8 mouse cellular contexts compared by ENCODE assay signal in the genomic region with DNA sequence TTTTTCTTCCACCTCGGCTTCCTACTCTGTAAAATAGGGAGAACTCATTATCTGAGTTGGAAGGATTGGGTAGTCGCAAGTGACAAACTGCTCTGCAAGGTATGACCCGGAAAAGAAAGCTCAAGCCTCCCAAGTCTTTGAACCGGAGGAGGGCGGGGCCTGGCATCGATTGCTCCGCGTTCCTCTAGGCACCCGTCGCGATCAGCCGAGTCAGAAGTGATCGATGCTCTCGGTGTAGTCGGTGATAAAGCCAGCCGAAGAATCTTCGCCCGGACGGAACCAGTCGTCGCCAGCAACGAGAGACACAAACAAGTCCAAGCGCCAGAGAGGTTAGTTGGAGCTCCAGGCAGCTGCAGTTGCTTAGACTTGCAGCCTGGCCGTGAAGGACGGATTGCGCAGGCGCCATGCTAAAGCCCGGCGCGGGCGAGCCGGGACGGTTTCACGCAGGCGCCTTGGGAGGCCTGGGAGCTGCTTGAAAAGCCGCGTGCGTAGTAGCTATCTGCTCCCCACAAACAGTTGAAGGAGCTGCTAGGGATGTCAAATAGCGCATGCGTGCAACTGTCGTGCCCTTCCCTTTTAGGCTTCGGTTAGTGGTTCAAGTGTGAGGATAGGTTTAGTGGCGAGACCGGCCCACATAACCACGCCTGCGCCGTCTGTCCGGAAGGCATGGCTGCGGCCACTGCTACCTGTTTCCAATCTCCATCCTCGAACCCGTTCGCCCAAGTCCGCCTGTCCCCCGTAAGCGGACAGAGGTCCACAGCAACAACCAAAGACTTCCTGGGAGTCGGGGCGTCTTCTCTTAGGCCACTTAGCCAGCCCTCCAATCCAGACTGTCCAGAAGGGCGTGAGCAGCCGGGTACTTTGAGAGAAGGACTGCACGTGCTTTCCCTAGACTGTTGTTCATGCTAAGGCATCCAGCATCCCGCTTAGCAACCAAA. TPM values are rescaled to one million over a fixed set of nuclear protein-coding genes. Genes with fewer than 3 reads are reported as not detected.
DNase-seq lines count a peak whose midpoint lies in the region; ATAC-seq lines count a peak whose summit lies in the region.

TSS of gene Kdm8 (plus strand) at position 213 of the 938 bp plus-strand sequence.

- WGBS in hindbrain, embryonic 16.5 days: 3% methylated on average over 61 of the region's 61 CpGs
- 2% methylated on average over 58 of the region's 61 CpGs for WGBS in macrophage (ENCODE audit: missing documents)

- peak within 1 kb of the TSS; percentile 99 for H3K27ac ChIP-seq in hindbrain, embryonic 16.5 days (ENCODE audit: low read depth, low read length)
- peak within 1 kb of the TSS; percentile 90 for H3K27ac ChIP-seq in macrophage

- H3K79me2 ChIP-seq in macrophage (ENCODE audit: inconsistent target): peaks cover 6% of the 10 kb centered on the region; the same call in 1 of the 2 replicates

- peak within 1 kb of the TSS; percentile 82 for H3K9ac ChIP-seq in hindbrain, embryonic 16.5 days (ENCODE audit: low read depth, low read length)

- no peaks in the 10 kb centered on the region for H3K27me3 ChIP-seq in hindbrain, embryonic 16.5 days (replicated peaks; ENCODE audit: control insufficient read depth, insufficient read depth, low read length)

- peak within 1 kb of the TSS; percentile 69 for H3K4me3 ChIP-seq in hindbrain, embryonic 16.5 days (ENCODE audit: low read length)
- peak within 1 kb of the TSS; percentile 81 for H3K4me3 ChIP-seq in macrophage (ENCODE audit: inconsistent target)

- peaks cover 17% of the 10 kb centered on the region for H3K4me1 ChIP-seq in hindbrain, embryonic 16.5 days (ENCODE audit: control insufficient read depth, insufficient read depth, low read depth, low read length)

- H3K9me3 ChIP-seq in hindbrain, embryonic 16.5 days (ENCODE audit: control insufficient read depth, low read length): no peaks in the 10 kb centered on the region

- no peaks in the 10 kb centered on the region for H3K36me3 ChIP-seq in hindbrain, embryonic 16.5 days (ENCODE audit: control insufficient read depth, insufficient read depth, low read length)
- no peaks in the 10 kb centered on the region for H3K36me3 ChIP-seq in macrophage (ENCODE audit: inconsistent target)

- peak; percentile 55 for DNase-seq in WW6 (ENCODE audit: low read depth, low spot score)
- peak; percentile 77 to 89 for DNase-seq in cerebellum, postnatal 4 days (ENCODE audit: low spot score in 2 of 2)
- DNase-seq in gastrocnemius, adult 18-20 months (ENCODE audit: low spot score): peak; percentile 95
- peak; percentile 86 to 91 for DNase-seq in left cerebral cortex, adult 18-20 months (ENCODE audit: low spot score in 2 of 2)
- DNase-seq in right cerebral cortex, adult 18-20 months: peak; percentile 92
- DNase-seq in urinary bladder, postnatal 10 days (ENCODE audit: low spot score): peak; percentile 68

- peak within 1 kb of the TSS; percentile 92 for H3K4me2 ChIP-seq in hindbrain, embryonic 16.5 days (ENCODE audit: low read length)

- ATAC-seq in hindbrain, embryonic 16.5 days: peak; percentile 99

RNA-seq across cellular contexts. Expression of gene Kdm8, which starts in this region (rescaled TPM):
- 1 to 10 TPM; 6.2 to 7.9 TPM for total RNA-seq in gastrocnemius, adult 18-20 months (2021)
- polyA plus RNA-seq in hindbrain, embryonic 16.5 days (2015; fragmentation: Nextera tagmentation; extraction: Ambion mirVana): 5.2 TPM in 2 replicates
- total RNA-seq in left cerebral cortex, adult 18-20 months (2021): 1 to 10 TPM; 4.5 TPM
- total RNA-seq in macrophage (2018; cell fraction: chromatin; rRNA removed): 1 to 10 TPM in 19 of 26 experiments, under 1 TPM in 3, not detected in 4; 0.46 to 5.7 (median 2.9) TPM
- 1 to 10 TPM in 22 of 26 experiments, under 1 TPM in 4; 0.38 to 2.0 (median 1.6) TPM for total RNA-seq in macrophage (2018; cell fraction: cytosol; rRNA removed)
- total RNA-seq in macrophage (2018; cell fraction: nucleus; rRNA removed): 1 to 10 TPM in 18 of 26 experiments, under 1 TPM in 6, not detected in 2; 0.52 to 5.3 (median 1.9) TPM
- 1.1 to 2.6 TPM (median 1.9 TPM) in 3 replicates for polyA plus RNA-seq in macrophage (2018)

Comparison
In these comparisons a context has a peak if more than half of its experiments do, and no peak if none do; other contexts are left out.
1. Peak in every context shown above with its lines: DNase-seq, ATAC-seq, H3K4me3 ChIP-seq and H3K27ac ChIP-seq.